Mouse (Mus musculus): ENCODE data around the gene Rbbp5. TPM values are rescaled to one million over a fixed set of nuclear protein-coding genes. Genes with fewer than 3 reads are reported as not detected.
"Not testable (repeated sequence)": the region's sequence is repeated elsewhere in the genome, so short reads cannot be mapped to it uniquely, and the experiment has no call there.

Gene Rbbp5
- total and polyA plus RNA-seq, 2 experiments from 2014 or later: 22.4 to 23.8 TPM

GRCm38 (mm10) chr1:132436960-132437359 is 40.2 kb upstream of the Rbbp5 start:
- Histone ChIP-seq H3K4me1 (ENCODE audit: insufficient read depth, low read length) (peaks cover 4% of the 10 kb centered on the region; the same call in 1 of the 2 replicates), H3K36me3 (ENCODE audit: insufficient read depth, low read length) (peaks cover 10% of the 10 kb centered on the region; the same call in 1 of the 2 replicates), H3K9me3 (ENCODE audit: low read length) (no peaks in the 10 kb centered on the region), H3K27ac (no peak overlapping the region), H3K9ac (replicated peaks; ENCODE audit: low read length) (no peak overlapping the region), H3K27me3 (ENCODE audit: insufficient read depth, low read length) (no peaks in the 10 kb centered on the region), H3K4me3 (ENCODE audit: low read length) (no peak overlapping the region), H3K4me2 (ENCODE audit: low read depth, low read length) (no peak overlapping the region)
- ATAC-seq (no peak), DNase-seq (ENCODE audit: low spot score) (no peak)
- TF ChIP-seq CTCF (IDR thresholded peaks at IDR 0.05; ENCODE audit: low read depth): no peak
- 54% methylated on average over 1 of the region's 1 CpGs for WGBS

GRCm38 (mm10) chr1:132437389-132437788 is 39.8 kb upstream of the Rbbp5 start:
- no peak for TF ChIP-seq CTCF (IDR thresholded peaks at IDR 0.05; ENCODE audit: low read depth)
- Histone ChIP-seq H3K9ac (replicated peaks; ENCODE audit: low read length) (no peak overlapping the region), H3K27ac (no peak overlapping the region), H3K4me3 (ENCODE audit: low read length) (no peak overlapping the region), H3K4me1 (ENCODE audit: insufficient read depth, low read length) (peaks cover 2% of the 10 kb centered on the region; the same call in 1 of the 2 replicates), H3K36me3 (ENCODE audit: insufficient read depth, low read length) (peaks cover 10% of the 10 kb centered on the region; the same call in 1 of the 2 replicates), H3K9me3 (ENCODE audit: low read length) (no peaks in the 10 kb centered on the region), H3K4me2 (ENCODE audit: low read depth, low read length) (no peak overlapping the region), H3K27me3 (ENCODE audit: insufficient read depth, low read length) (no peaks in the 10 kb centered on the region)
- 84% methylated on average over 5 of the region's 5 CpGs for WGBS
- ATAC-seq (no peak), DNase-seq (ENCODE audit: low spot score) (no peak)

- no peaks in the 10 kb centered on the region for H3K27me3 ChIP-seq (ENCODE audit: insufficient read depth, low read length)
- no peaks in the 10 kb centered on the region for H3K9me3 ChIP-seq (ENCODE audit: low read length)
- peaks cover 10% of the 10 kb centered on the region; the same call in 1 of the 2 replicates for H3K36me3 ChIP-seq (ENCODE audit: insufficient read depth, low read length)
- ATAC-seq (no peak), DNase-seq (ENCODE audit: low spot score) (no peak)
- WGBS: 59% methylated on average over 1 of the region's 1 CpGs
- H3K27ac ChIP-seq: no peak overlapping the region
- no peak overlapping the region for H3K4me2 ChIP-seq (ENCODE audit: low read depth, low read length)
- H3K4me1 ChIP-seq (ENCODE audit: insufficient read depth, low read length): no peaks in the 10 kb centered on the region; the same call in 1 of the 2 replicates
- no peak overlapping the region for H3K9ac ChIP-seq (replicated peaks; ENCODE audit: low read length)
- TF ChIP-seq CTCF (IDR thresholded peaks at IDR 0.05; ENCODE audit: low read depth): peak; percentile 26; the same call in 1 of the 2 replicates
- no peak overlapping the region for H3K4me3 ChIP-seq (ENCODE audit: low read length)
These were observed 36.2 kb upstream of the Rbbp5 start for GRCm38 (mm10) chr1:132440896-132441435.

- H3K36me3 ChIP-seq (ENCODE audit: insufficient read depth, low read length): peaks cover 17% of the 10 kb centered on the region
- no peak overlapping the region for H3K4me3 ChIP-seq (ENCODE audit: low read length)
- no peak for DNase-seq (ENCODE audit: low spot score)
- H3K4me1 ChIP-seq (ENCODE audit: insufficient read depth, low read length): no peaks in the 10 kb centered on the region
- H3K27ac ChIP-seq: no peak overlapping the region
- H3K9ac ChIP-seq (replicated peaks; ENCODE audit: low read length): no peak overlapping the region
- no peak for TF ChIP-seq CTCF (IDR thresholded peaks at IDR 0.05; ENCODE audit: low read depth)
- H3K9me3 ChIP-seq (ENCODE audit: low read length): no peaks in the 10 kb centered on the region
- 87% methylated on average over 7 of the region's 7 CpGs for WGBS
- ATAC-seq: no peak
- H3K4me2 ChIP-seq (ENCODE audit: low read depth, low read length): no peak overlapping the region
- no peaks in the 10 kb centered on the region for H3K27me3 ChIP-seq (ENCODE audit: insufficient read depth, low read length)
These were observed 27.4 kb upstream of the Rbbp5 start for GRCm38 (mm10) chr1:132449742-132450141.

- 82% methylated on average over 5 of the region's 5 CpGs for WGBS
- H3K36me3 ChIP-seq (ENCODE audit: insufficient read depth, low read length): peaks cover 25% of the 10 kb centered on the region
- no peak for ATAC-seq
These were observed 12.5 kb upstream of the Rbbp5 start for GRCm38 (mm10) chr1:132464651-132465050.

GRCm38 (mm10) chr1:132468926-132469325 is 8.2 kb upstream of the Rbbp5 start:
- Histone ChIP-seq H3K9me3 (ENCODE audit: low read length) (no peaks in the 10 kb centered on the region), H3K27ac (no peak overlapping the region), H3K27me3 (ENCODE audit: insufficient read depth, low read length) (no peaks in the 10 kb centered on the region), H3K4me2 (ENCODE audit: low read depth, low read length) (no peak overlapping the region), H3K9ac (replicated peaks; ENCODE audit: low read length) (no peak overlapping the region), H3K4me1 (ENCODE audit: insufficient read depth, low read length) (no peaks in the 10 kb centered on the region), H3K36me3 (ENCODE audit: insufficient read depth, low read length) (peaks cover 11% of the 10 kb centered on the region), H3K4me3 (ENCODE audit: low read length) (no peak overlapping the region)
- DNase-seq (ENCODE audit: low spot score) (no peak), ATAC-seq (no peak)
- TF ChIP-seq CTCF (IDR thresholded peaks at IDR 0.05; ENCODE audit: low read depth): no peak

More at GRCm38 (mm10) chr1:132464651-132465050, 12.5 kb upstream of the Rbbp5 start:
- no peak for DNase-seq (ENCODE audit: low spot score)
- no peak for TF ChIP-seq CTCF (IDR thresholded peaks at IDR 0.05; ENCODE audit: low read depth)
- no peak overlapping the region for H3K9ac ChIP-seq (replicated peaks; ENCODE audit: low read length)
- no peaks in the 10 kb centered on the region for H3K4me1 ChIP-seq (ENCODE audit: insufficient read depth, low read length)
- no peak overlapping the region for H3K4me2 ChIP-seq (ENCODE audit: low read depth, low read length)
- no peaks in the 10 kb centered on the region for H3K9me3 ChIP-seq (ENCODE audit: low read length)
- H3K27ac ChIP-seq: no peak overlapping the region
- H3K4me3 ChIP-seq (ENCODE audit: low read length): no peak overlapping the region
- no peaks in the 10 kb centered on the region for H3K27me3 ChIP-seq (ENCODE audit: insufficient read depth, low read length)

- Histone ChIP-seq H3K4me2 (ENCODE audit: low read depth, low read length) (no peak overlapping the region), H3K4me1 (ENCODE audit: insufficient read depth, low read length) (no peaks in the 10 kb centered on the region), H3K36me3 (ENCODE audit: insufficient read depth, low read length) (peaks cover 5% of the 10 kb centered on the region), H3K27me3 (ENCODE audit: insufficient read depth, low read length) (no peaks in the 10 kb centered on the region), H3K27ac (no peak overlapping the region), H3K9me3 (ENCODE audit: low read length) (no peaks in the 10 kb centered on the region), H3K4me3 (ENCODE audit: low read length) (no peak overlapping the region), H3K9ac (replicated peaks; ENCODE audit: low read length) (no peak overlapping the region)
- peak; percentile 33; the same call in 1 of the 2 replicates for TF ChIP-seq CTCF (IDR thresholded peaks at IDR 0.05; ENCODE audit: low read depth)
- no peak for ATAC-seq
- 93% methylated on average over 7 of the region's 7 CpGs for WGBS
- no peak for DNase-seq (ENCODE audit: low spot score)
These were observed 7.6 kb upstream of the Rbbp5 start for GRCm38 (mm10) chr1:132469519-132469918.

- not testable (repeated sequence) for H3K27me3 ChIP-seq (ENCODE audit: insufficient read depth, low read length); H3K9me3 ChIP-seq (ENCODE audit: low read length); H3K4me3 ChIP-seq (ENCODE audit: low read length); H3K4me1 ChIP-seq (ENCODE audit: insufficient read depth, low read length); H3K36me3 ChIP-seq (ENCODE audit: insufficient read depth, low read length); H3K4me2 ChIP-seq (ENCODE audit: low read depth, low read length); H3K9ac ChIP-seq (replicated peaks; ENCODE audit: low read length); DNase-seq (ENCODE audit: low spot score); H3K27ac ChIP-seq; ATAC-seq
- WGBS: 93% methylated on average over 1 of the region's 1 CpGs
These were observed 7.1 kb upstream of the Rbbp5 start for GRCm38 (mm10) chr1:132470031-132470430.
